Mouse (Mus musculus) stomach, embryonic 14.5 days (tissue): ENCODE results near the gene Gm10217. TPM values are rescaled to one million over a fixed set of nuclear protein-coding genes. Genes with fewer than 3 reads are reported as not detected.

Experiments
- ATAC-seq: fragments of 200-750 bp; cut with Nextera tagmentation; 2 replicates; pipeline ENCODE4 v1.8.0; 2017; ENCODE audit warnings: low read depth, moderate TSS enrichment; ENCODE audit not compliant: insufficient number of reproducible peaks, insufficient read depth, low FRiP score
- H3K27ac ChIP-seq: fragments of 300-500 bp; sonication (generic); 2 replicates; pipeline ENCODE4 v1.5.1; 2014; ENCODE audit warnings: mild to moderate bottlenecking, low read length, moderate library complexity, mixed read lengths
- H3K27me3 ChIP-seq: fragments of 300-500 bp; sonication (generic); 2 replicates; pipeline ENCODE4 v1.6.1; 2014; ENCODE audit warnings: low read length, control low read depth, mixed read lengths; ENCODE audit not compliant: control insufficient read depth, insufficient read depth
- H3K36me3 ChIP-seq: fragments of 300-500 bp; sonication (generic); 2 replicates; pipeline ENCODE4 v1.6.1; 2014; ENCODE audit warnings: mild to moderate bottlenecking, control low read depth, low read length, moderate library complexity, mixed read lengths; ENCODE audit not compliant: control insufficient read depth, insufficient read depth
- H3K4me1 ChIP-seq: fragments of 300-500 bp; sonication (generic); 2 replicates; pipeline ENCODE4 v1.6.1; 2014; ENCODE audit warnings: low read length, control low read depth, mixed read lengths; ENCODE audit not compliant: control insufficient read depth, insufficient read depth
- H3K4me2 ChIP-seq: fragments of 300-500 bp; sonication (generic); replicated peaks from 2 replicates; pipeline ENCODE4 v1.6.1; 2014; ENCODE audit warnings: low read depth, low read length, control low read depth
- H3K4me3 ChIP-seq: fragments of 300-500 bp; sonication (generic); 2 replicates; pipeline ENCODE4 v1.5.1; 2014; ENCODE audit warnings: low read depth, low read length, control low read depth
- H3K9ac ChIP-seq: fragments of 300-500 bp; sonication (generic); replicated peaks from 2 replicates; pipeline ENCODE4 v1.6.1; 2014; ENCODE audit warnings: low read depth, mild to moderate bottlenecking, control low read depth, low read length, moderate library complexity, mixed read lengths
- H3K9me3 ChIP-seq: fragments of 300-500 bp; sonication (generic); 2 replicates; pipeline ENCODE4 v1.6.1; 2016; ENCODE audit warnings: low read depth, low read length, control low read depth; ENCODE audit not compliant: control insufficient read depth
- WGBS: fragments of 180-500 bp; shearing (Covaris S2); extraction: QIAGEN DNeasy Blood & Tissue Kit; methylation state at CpG from one replicate; pipeline ENCODE4 v1.1.7; 2014; 5-methylcytosine and 5-hydroxymethylcytosine counted together
- polyA plus RNA-seq: library from polyadenylated mRNA; unstranded; fragments of >200 nt; fragmentation: Nextera tagmentation; extraction: Ambion mirVana; gene quantifications from 2 replicates; pipeline ENCODE4 v1.2.1, GENCODE M21; 2014

The Gm10217 gene
- polyA plus RNA-seq = not detected in 2 replicates

- 88% methylated on average over 3 of the region's 3 CpGs for WGBS
- ATAC-seq = no peak
- Histone ChIP-seq H3K4me1 (no peaks in the 10 kb centered on the region), H3K4me3 (no peak within 1 kb of the TSS), H3K9ac (no peak within 1 kb of the TSS), H3K27ac (no peak within 1 kb of the TSS), H3K4me2 (no peak within 1 kb of the TSS), H3K27me3 (no peaks in the 10 kb centered on the region), H3K9me3 (no peaks in the 10 kb centered on the region), H3K36me3 (no peaks in the 10 kb centered on the region)
Measured at GRCm38 (mm10) chr8:9863951-9864350, at the start of gene Gm10217. TSS of gene Gm10217 (plus strand) at chr8:9864251.

GRCm38 (mm10) chr8:9824770-9825169 lies 39.3 kb upstream of the Gm10217 start:
- H3K4me2 ChIP-seq = no peak overlapping the region
- H3K27me3 ChIP-seq = no peaks in the 10 kb centered on the region
- no peak overlapping the region for H3K4me3 ChIP-seq
- 65% methylated on average over 8 of the region's 8 CpGs for WGBS
- ATAC-seq = no peak
- H3K27ac ChIP-seq = no peak overlapping the region
- no peak overlapping the region for H3K9ac ChIP-seq
- H3K9me3 ChIP-seq = no peaks in the 10 kb centered on the region
- H3K36me3 ChIP-seq = no peaks in the 10 kb centered on the region
- no peaks in the 10 kb centered on the region for H3K4me1 ChIP-seq

GRCm38 (mm10) chr8:9840257-9840656 lies 23.8 kb upstream of the Gm10217 start:
- ATAC-seq = no peak
- H3K27ac ChIP-seq = no peak overlapping the region
- no peak overlapping the region for H3K4me2 ChIP-seq
- no peaks in the 10 kb centered on the region for H3K4me1 ChIP-seq
- H3K9me3 ChIP-seq = no peaks in the 10 kb centered on the region
- H3K36me3 ChIP-seq = no peaks in the 10 kb centered on the region
- no peaks in the 10 kb centered on the region for H3K27me3 ChIP-seq
- H3K9ac ChIP-seq = no peak overlapping the region
- WGBS = 72% methylated on average over 3 of the region's 3 CpGs
- no peak overlapping the region for H3K4me3 ChIP-seq

GRCm38 (mm10) chr8:9859286-9859685 lies 4.8 kb upstream of the Gm10217 start:
- H3K27ac ChIP-seq = no peak overlapping the region
- no peaks in the 10 kb centered on the region for H3K36me3 ChIP-seq
- no peaks in the 10 kb centered on the region for H3K4me1 ChIP-seq
- H3K9me3 ChIP-seq = no peaks in the 10 kb centered on the region
- H3K4me3 ChIP-seq = no peak overlapping the region
- H3K9ac ChIP-seq = no peak overlapping the region
- H3K27me3 ChIP-seq = no peaks in the 10 kb centered on the region
- no peak overlapping the region for H3K4me2 ChIP-seq
- ATAC-seq = no peak
- WGBS = 15% methylated on average over 2 of the region's 2 CpGs

GRCm38 (mm10) chr8:9860539-9861203 lies 3.4 kb upstream of the Gm10217 start:
- Histone ChIP-seq H3K27me3 (no peaks in the 10 kb centered on the region), H3K27ac (no peak overlapping the region), H3K9me3 (no peaks in the 10 kb centered on the region), H3K4me3 (no peak overlapping the region), H3K9ac (no peak overlapping the region), H3K36me3 (no peaks in the 10 kb centered on the region), H3K4me1 (no peaks in the 10 kb centered on the region), H3K4me2 (no peak overlapping the region)
- ATAC-seq = no peak
- WGBS = 62% methylated on average over 10 of the region's 10 CpGs

- H3K9ac ChIP-seq = no peak overlapping the region
- H3K9me3 ChIP-seq = no peaks in the 10 kb centered on the region
- no peaks in the 10 kb centered on the region for H3K27me3 ChIP-seq
- no peaks in the 10 kb centered on the region for H3K36me3 ChIP-seq
- no peak overlapping the region for H3K4me2 ChIP-seq
- WGBS = 81% methylated on average over 9 of the region's 9 CpGs
- H3K4me1 ChIP-seq = no peaks in the 10 kb centered on the region
- H3K4me3 ChIP-seq = no peak overlapping the region
- no peak overlapping the region for H3K27ac ChIP-seq
- ATAC-seq = no peak
Measured at GRCm38 (mm10) chr8:9865150-9865549, 1.1 kb downstream of the Gm10217 start.

GRCm38 (mm10) chr8:9868094-9868493 lies 4.0 kb downstream of the Gm10217 start:
- no peak overlapping the region for H3K9ac ChIP-seq
- WGBS = 70% methylated on average over 3 of the region's 3 CpGs
- ATAC-seq = no peak
- no peaks in the 10 kb centered on the region for H3K4me1 ChIP-seq
- no peak overlapping the region for H3K4me3 ChIP-seq
- no peaks in the 10 kb centered on the region for H3K36me3 ChIP-seq
- no peak overlapping the region for H3K27ac ChIP-seq
- no peaks in the 10 kb centered on the region for H3K9me3 ChIP-seq
- H3K27me3 ChIP-seq = no peaks in the 10 kb centered on the region
- no peak overlapping the region for H3K4me2 ChIP-seq

- H3K4me3 ChIP-seq = no peak overlapping the region
- no peak overlapping the region for H3K27ac ChIP-seq
- H3K4me1 ChIP-seq = no peaks in the 10 kb centered on the region
- H3K9ac ChIP-seq = no peak overlapping the region
- ATAC-seq = no peak
- H3K27me3 ChIP-seq = no peaks in the 10 kb centered on the region
- H3K36me3 ChIP-seq = no peaks in the 10 kb centered on the region
- no peaks in the 10 kb centered on the region for H3K9me3 ChIP-seq
- WGBS = 68% methylated on average over 1 of the region's 1 CpGs
- no peak overlapping the region for H3K4me2 ChIP-seq
Measured at GRCm38 (mm10) chr8:9876241-9876640, 12.2 kb downstream of the Gm10217 start.

DNA sequence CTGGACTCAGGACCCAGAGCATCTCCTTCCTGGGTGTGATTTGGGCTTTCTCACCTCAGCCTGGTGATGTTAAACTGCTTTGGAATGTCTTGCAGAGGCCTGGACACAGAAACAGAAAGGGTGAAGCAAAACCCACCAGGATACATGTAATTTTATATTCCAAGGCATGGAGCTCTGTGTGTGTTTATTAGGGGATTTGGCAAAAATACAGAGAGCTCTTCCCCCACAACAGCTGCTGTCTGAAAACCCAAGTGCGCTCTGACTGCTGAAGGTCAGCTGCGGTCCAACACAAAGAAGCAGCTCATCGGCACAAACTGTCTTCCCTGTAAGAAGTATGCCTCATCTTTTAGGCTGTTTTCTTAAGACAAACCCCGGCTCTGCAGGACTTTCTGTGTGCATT lies 15.9 kb downstream of the Gm10217 start:
- H3K4me3 ChIP-seq = no peak overlapping the region
- 57% methylated on average over 4 of the region's 4 CpGs for WGBS
- H3K9me3 ChIP-seq = no peaks in the 10 kb centered on the region
- H3K4me2 ChIP-seq = no peak overlapping the region
- no peak for ATAC-seq
- H3K36me3 ChIP-seq = no peaks in the 10 kb centered on the region
- no peak overlapping the region for H3K9ac ChIP-seq
- H3K4me1 ChIP-seq = no peaks in the 10 kb centered on the region
- H3K27me3 ChIP-seq = no peaks in the 10 kb centered on the region
- H3K27ac ChIP-seq = no peak overlapping the region
